Mouse (Mus musculus) forebrain, embryonic 10.5 days (tissue): ENCODE measurements around the gene Gkn2. TPM values are rescaled to one million over a fixed set of nuclear protein-coding genes. Genes with fewer than 3 reads are reported as not detected.

Experiments used
- DNase-seq: peaks from one replicate; pipeline ENCODE4 v3.0.0-alpha.2; 2017; ENCODE audit warnings: low spot score; ENCODE audit errors: extremely low spot score
- H3K27ac ChIP-seq: fragments of 300-500 bp; sonication (generic); 2 replicates; pipeline ENCODE4 v1.5.1; 2016; ENCODE audit warnings: mild to moderate bottlenecking
- H3K27me3 ChIP-seq: fragments of 300-500 bp; sonication (generic); 2 replicates; pipeline ENCODE4 v1.6.1; 2016; ENCODE audit warnings: mild to moderate bottlenecking; ENCODE audit not compliant: poor library complexity, severe bottlenecking
- H3K36me3 ChIP-seq: fragments of 300-500 bp; sonication (generic); replicated peaks from 2 replicates; pipeline ENCODE4 v1.6.1; 2016; ENCODE audit warnings: mild to moderate bottlenecking, moderate library complexity
- H3K4me1 ChIP-seq: fragments of 300-500 bp; sonication (generic); 2 replicates; pipeline ENCODE4 v1.6.1; 2016
- H3K4me3 ChIP-seq: fragments of 300-500 bp; sonication (generic); 2 replicates; pipeline ENCODE4 v1.5.1; 2016; ENCODE audit warnings: mild to moderate bottlenecking, moderate library complexity
- H3K9me3 ChIP-seq: fragments of 300-500 bp; sonication (generic); 2 replicates; pipeline ENCODE4 v1.6.1; 2016; ENCODE audit warnings: mild to moderate bottlenecking, moderate library complexity
- WGBS: fragments of 180-500 bp; shearing (Covaris S2); methylation state at CpG from one replicate; pipeline ENCODE4 v1.1.7; 2016; 5-methylcytosine and 5-hydroxymethylcytosine counted together
- polyA plus RNA-seq: library from polyadenylated mRNA; unstranded; fragments of >200 nt; fragmentation: Nextera tagmentation; extraction: Ambion mirVana; gene quantifications from 2 replicates; pipeline ENCODE4 v1.2.1, GENCODE M21; 2016

Gkn2 gene
- polyA plus RNA-seq, 1 experiment from 2014 or later, result not detected

DNA sequence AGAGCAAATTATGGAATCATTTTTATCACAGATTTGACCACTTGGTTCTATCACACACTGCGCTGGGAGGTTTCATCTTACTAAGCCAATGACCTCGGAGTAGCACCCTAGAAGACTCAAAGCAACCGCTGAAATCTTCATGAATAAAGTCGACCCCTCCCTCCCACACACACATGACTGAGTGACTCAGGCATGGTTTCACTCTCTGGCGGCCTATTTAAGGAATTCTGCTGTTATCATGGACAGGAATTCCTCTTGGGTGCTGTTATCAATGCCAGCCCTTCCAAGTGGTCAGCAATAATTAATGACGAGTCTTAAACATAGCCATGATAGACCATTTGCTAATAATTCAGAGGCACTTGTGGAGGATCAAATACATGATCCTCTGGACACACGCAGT, 49.1 kb downstream of the Gkn2 start:
- Histone ChIP-seq H3K4me1 (peaks cover 4% of the 10 kb centered on the region), H3K27ac (no peak overlapping the region), H3K36me3 (no peaks in the 10 kb centered on the region), H3K27me3 (no peaks in the 10 kb centered on the region), H3K9me3 (no peaks in the 10 kb centered on the region), H3K4me3 (no peak overlapping the region)
- no peak for DNase-seq
- 89% methylated on average over 7 of the region's 7 CpGs for WGBS

DNA sequence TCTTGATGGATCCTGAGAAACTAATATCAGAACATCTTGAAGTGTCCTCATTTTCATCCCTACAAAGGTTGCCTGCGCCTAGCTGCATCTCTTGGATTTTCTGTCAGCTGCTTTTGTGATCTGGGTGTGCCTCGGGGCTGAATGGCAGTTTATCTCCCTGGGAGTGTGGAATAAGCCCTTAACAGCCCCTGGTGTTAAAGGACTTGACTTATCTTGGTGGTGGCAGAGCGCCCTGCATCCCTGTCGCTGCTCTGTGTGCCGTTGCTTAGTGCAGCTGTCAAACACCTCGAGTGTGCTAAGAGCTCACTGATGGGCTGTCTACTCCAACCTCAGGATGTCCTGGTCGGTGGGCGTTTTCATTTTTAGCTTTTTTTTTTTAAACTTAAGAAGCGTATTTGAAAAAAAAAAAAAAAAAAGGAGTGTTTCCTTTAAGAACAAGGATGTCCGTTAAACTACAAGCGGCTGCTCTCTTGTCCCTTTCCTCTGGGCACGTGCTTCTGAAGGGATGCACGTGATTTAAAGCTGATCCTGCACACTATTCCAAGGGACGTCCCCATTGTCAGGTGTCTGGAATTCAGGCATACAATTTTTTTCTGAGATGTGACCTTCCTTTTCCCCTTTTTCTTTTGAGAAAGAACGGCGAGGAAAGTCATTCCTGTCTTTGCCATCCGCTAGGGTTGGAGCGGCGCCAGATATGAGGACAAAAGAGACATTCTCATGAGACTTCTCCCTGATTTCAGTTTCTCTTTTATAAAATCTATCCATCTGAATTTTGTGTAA, 51.1 kb downstream of the Gkn2 start:
- H3K27ac ChIP-seq, result no peak overlapping the region
- H3K36me3 ChIP-seq, result no peaks in the 10 kb centered on the region
- H3K4me3 ChIP-seq, result no peak overlapping the region
- WGBS, result 84% methylated on average over 19 of the region's 19 CpGs
- no peak for DNase-seq
- no peaks in the 10 kb centered on the region for H3K9me3 ChIP-seq
- H3K27me3 ChIP-seq, result no peaks in the 10 kb centered on the region
- H3K4me1 ChIP-seq, result peaks cover 21% of the 10 kb centered on the region

DNA sequence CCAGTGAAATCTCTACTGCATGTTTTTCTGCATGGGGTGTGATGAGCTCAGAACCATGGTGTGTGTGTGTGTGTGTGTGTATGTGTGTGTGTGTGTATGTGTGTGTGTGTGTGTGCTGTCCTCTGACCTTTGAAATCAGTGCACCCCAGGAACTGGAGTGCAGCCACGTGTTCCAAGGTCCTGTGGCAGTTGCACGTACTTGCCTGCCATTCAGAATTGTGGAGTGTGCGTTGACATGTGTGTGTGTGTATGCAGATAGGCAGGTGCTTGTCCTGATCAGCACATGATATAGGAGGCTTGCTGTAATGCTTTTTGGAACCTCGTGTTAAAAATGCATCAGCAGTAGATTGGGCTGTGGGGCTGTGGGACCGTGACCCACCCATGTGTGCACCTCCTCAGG, 53.8 kb downstream of the Gkn2 start:
- H3K27ac ChIP-seq, result no peak overlapping the region
- no peak for DNase-seq
- 86% methylated on average over 5 of the region's 5 CpGs for WGBS
- H3K4me1 ChIP-seq, result peaks cover 21% of the 10 kb centered on the region
- H3K9me3 ChIP-seq, result no peaks in the 10 kb centered on the region
- H3K27me3 ChIP-seq, result no peaks in the 10 kb centered on the region
- H3K4me3 ChIP-seq, result no peak overlapping the region
- H3K36me3 ChIP-seq, result no peaks in the 10 kb centered on the region

DNA sequence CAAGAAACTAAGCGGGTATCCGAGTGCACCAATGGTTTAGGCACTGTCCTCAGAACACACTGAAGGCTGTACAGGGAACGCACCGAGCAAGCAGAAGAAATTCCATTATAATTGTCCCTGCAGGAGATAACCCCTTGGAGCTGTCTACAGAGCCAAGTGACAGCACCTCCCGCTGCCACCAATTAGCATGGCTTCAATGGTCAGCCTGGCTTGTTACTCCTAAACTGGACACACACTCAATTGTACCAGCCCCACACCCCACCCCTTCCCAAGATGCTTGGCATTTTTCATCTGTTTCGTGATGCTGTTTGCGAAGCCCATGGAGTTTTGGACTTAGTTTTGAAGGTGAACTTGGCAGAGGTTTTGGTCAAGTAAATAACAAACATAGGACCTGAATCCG, 54.5 kb downstream of the Gkn2 start:
- 50% methylated on average over 8 of the region's 8 CpGs for WGBS
- Histone ChIP-seq H3K27me3 (no peaks in the 10 kb centered on the region), H3K4me1 (peaks cover 21% of the 10 kb centered on the region), H3K9me3 (no peaks in the 10 kb centered on the region), H3K27ac (no peak overlapping the region), H3K4me3 (no peak overlapping the region), H3K36me3 (no peaks in the 10 kb centered on the region)
- DNase-seq, result no peak

DNA sequence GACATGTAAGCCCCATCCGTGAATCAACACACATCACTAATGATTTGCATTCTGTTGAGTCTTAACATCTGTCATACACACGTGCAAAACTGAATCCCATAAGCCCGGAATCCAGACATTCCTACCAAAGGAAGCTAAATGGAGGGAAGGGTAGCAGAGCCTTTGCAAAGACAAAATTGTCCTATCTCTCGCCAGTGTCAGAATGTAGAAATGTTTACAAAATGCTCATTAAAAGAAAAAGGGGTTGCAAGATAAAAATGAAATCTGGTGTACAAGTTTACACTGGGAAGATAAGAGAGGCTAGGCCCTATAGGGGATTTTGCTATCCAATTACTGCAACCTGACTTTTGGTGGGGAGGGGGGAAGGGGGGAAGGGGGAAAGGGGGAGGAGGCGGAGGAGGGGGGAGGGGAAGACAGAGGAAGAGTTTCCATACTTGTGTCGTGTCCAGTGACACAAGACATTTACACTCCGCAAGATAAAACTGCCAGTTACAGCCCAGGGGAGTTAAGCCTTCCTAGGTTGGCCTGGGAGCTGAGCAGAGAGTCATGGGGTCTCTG, 55.4 kb downstream of the Gkn2 start, which contains the start of gene Bmp10:
TSS of gene Bmp10 (plus strand) at position 508 of the 558 bp plus-strand sequence.
- no peaks in the 10 kb centered on the region for H3K27me3 ChIP-seq
- H3K9me3 ChIP-seq, result no peaks in the 10 kb centered on the region
- DNase-seq, result no peak
- WGBS, result 78% methylated on average over 7 of the region's 7 CpGs
- peaks cover 21% of the 10 kb centered on the region for H3K4me1 ChIP-seq
- no peaks in the 10 kb centered on the region for H3K36me3 ChIP-seq
- no peak within 1 kb of the TSS for H3K27ac ChIP-seq
- no peak within 1 kb of the TSS for H3K4me3 ChIP-seq

Other genes starting within 250 kb of the Gkn2 start
- gene Antxr1, start 37.5 kb upstream of the Gkn2 start, polyA plus RNA-seq, result 3.7 and 4.3 TPM in 2 replicates
- gene Gkn1, start 22.4 kb upstream of the Gkn2 start, polyA plus RNA-seq, result not detected in 2 replicates
- gene Gkn3, start 15.6 kb downstream of the Gkn2 start, polyA plus RNA-seq, result not detected in 2 replicates
- gene Bmp10, start 55.6 kb downstream of the Gkn2 start, polyA plus RNA-seq, result not detected in 2 replicates
- gene Arhgap25, start 159.9 kb downstream of the Gkn2 start, polyA plus RNA-seq, result 1.9 and 2.0 TPM in 2 replicates
- 2.3 and 3.2 TPM in 2 replicates for gene Prokr1, start 217.4 kb downstream of the Gkn2 start, polyA plus RNA-seq